Mouse (Mus musculus): ENCODE data around the gene Iqschfp.

The Iqschfp gene

DNA sequence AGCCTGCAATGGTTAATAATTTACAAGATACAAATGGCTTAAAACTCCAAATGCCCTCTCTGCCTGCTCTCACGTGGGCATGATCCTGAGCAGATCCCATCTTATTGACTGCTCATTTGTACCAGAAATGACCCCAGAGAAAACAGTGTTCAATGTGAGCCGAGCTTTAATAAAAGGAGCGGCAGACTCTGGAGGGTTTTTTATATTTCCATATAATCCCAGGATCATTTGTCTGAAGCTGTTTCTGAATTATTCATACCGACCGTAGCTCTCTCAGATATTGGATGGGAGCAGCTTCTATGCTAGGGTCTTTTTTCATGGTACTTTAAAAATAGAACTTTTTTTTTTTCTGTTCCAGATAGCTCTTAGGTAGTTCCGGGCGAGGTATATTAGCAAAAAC is 67.6 kb downstream of the Iqschfp start:
- no peak for DNase-seq

GRCm38 (mm10) chr3:67960133-67960532 is 68.1 kb downstream of the Iqschfp start:
- DNase-seq: no peak

DNA sequence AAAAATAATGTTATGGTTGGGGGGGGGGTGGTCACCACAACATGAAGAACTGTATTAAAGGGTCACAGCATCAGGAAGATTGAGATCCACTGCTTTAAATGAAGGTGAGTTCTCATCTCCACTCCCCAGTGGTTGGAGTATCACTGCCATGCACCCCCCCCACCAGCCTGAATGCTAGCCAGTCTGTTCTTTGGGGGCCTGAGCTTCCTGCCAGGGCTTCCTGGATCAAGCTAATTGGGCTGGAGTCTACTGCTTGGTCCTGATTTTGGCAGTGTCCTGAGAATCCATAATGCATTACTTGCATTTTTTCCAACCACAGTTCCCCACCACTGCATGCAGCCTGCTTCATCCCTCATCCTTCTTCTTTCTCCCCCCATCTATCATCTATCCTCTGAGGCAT is 68.7 kb downstream of the Iqschfp start:
- no peak for DNase-seq

- DNase-seq: no peak
Observed at GRCm38 (mm10) chr3:67961934-67962639, 70.1 kb downstream of the Iqschfp start.

DNA sequence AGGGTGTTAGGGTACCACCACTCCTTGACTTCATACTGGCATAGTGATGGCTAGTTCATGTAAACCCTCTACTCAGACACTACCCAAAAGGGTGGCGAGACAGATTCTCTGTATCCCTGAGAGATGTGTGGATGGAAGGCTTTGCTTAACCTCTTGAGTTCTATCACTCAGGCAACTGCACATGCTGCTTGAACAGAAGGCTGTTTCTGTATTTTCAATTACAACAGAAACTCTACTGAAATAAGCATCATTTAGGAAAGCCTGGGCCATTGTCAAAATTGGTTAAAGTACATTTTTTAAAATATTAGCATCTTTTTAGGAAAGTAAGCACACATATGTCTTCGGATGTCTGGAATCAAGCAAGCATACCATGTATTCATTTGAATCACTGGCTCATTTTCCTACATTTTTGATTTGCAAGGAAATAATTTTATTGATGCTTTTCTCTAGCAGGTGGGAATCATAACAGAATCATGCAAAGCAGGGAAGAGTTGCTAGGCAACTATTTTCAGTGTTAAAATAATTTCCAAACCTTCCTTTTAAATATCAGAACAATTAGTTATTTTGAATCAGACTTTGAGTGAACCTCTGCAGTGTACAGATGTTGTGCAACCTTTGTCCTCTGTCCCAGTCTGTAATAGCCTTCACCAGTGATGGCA is 82.4 kb downstream of the Iqschfp start:
- no peak for DNase-seq

- no peak for DNase-seq
Observed at GRCm38 (mm10) chr3:67980006-67980405, 88.0 kb downstream of the Iqschfp start.

- DNase-seq: no peak
Observed at GRCm38 (mm10) chr3:67983329-67983728, 91.3 kb downstream of the Iqschfp start.

DNA sequence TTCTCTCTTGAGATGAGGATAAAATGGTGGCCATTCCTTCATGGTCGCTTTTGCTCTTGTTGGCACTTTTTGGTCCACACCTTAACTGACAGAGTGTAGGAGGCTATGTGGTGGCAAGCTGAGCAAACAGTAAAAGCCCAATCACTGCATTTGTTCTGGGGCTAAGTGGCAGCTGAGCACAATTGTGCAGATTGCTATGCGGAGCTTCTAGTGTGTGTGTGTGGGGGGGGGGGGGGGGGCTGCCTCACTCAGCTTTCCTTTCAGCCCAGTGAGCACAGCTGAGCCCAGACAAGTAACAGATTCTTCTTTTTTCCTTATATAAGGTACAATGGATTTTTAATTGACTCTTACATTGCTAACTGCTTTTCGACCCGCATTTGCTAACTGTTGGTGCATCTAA is 110.4 kb downstream of the Iqschfp start:
- no peak for DNase-seq

- no peak for DNase-seq
Observed at GRCm38 (mm10) chr3:68012342-68012741, 120.3 kb downstream of the Iqschfp start.

- no peak for DNase-seq
Observed at GRCm38 (mm10) chr3:68015786-68016185, 123.8 kb downstream of the Iqschfp start.

- no peak for DNase-seq
Observed at GRCm38 (mm10) chr3:68019401-68019800, 127.4 kb downstream of the Iqschfp start.

DNA sequence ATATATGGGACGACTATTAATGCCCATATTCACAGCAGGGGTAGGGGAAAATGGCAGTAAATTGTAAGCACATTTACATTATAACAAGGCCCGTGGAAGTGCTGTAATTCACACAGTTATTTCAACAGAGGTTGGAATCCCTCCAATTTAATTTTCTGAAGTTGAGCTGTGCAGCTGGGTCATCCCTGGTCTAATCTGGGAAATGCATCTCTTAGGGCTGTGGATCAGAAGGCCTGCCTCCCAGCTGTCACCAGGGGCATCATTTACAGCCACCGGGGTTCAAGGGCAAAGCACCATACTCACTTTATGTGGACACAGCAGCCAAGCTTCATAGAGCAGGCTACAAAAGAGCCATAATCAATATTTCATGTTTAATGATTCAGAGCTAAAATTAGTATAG is 144.1 kb downstream of the Iqschfp start:
- no peak for DNase-seq

- DNase-seq: no peak
Observed at GRCm38 (mm10) chr3:68042951-68043350, 150.9 kb downstream of the Iqschfp start.

DNA sequence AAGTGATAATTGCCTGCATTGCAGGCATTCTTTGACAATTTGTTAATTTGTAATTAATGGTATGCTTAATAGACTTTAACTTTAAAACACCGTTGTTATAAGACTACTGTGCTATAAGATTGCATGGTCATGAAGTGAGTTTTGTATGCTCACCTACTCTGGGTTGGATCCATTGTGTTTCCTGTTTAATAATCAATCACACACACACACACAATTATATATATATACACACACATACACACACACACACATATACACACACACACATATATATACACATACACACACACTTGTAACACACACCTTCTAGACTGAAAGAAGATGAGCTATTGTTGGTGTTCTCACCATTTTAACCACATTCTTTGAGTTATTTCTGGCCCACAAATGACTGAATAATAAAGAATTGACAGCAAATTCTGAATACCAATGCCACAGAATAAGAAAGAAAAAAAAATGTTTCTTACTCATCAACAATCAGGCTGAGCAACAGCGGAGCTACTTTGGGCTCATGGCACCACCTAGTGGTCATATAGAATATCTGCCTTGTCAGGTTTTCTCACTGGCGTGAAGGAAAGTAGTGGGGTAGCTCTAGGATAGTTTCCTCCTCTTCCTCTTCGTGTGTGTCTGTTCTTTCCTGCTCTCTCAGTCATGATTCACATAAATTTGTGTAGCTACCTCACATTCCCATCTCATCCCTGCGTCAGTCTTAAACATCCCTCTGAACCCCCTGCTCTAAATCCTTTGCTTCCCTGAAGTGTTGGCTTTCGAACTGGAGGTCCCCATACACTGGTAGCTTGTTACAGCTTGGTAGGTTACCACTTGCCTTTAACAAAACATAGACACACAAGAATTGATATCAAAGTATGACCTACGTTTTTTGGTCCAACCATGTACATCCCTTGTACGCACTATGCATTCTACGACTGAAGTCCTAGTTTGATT is 153.7 kb downstream of the Iqschfp start:
- no peak for DNase-seq

GRCm38 (mm10) chr3:68053538-68053937 is 161.5 kb downstream of the Iqschfp start:
- DNase-seq: no peak

- DNase-seq: no peak
Observed at GRCm38 (mm10) chr3:68055071-68055470, 163.0 kb downstream of the Iqschfp start.

DNA sequence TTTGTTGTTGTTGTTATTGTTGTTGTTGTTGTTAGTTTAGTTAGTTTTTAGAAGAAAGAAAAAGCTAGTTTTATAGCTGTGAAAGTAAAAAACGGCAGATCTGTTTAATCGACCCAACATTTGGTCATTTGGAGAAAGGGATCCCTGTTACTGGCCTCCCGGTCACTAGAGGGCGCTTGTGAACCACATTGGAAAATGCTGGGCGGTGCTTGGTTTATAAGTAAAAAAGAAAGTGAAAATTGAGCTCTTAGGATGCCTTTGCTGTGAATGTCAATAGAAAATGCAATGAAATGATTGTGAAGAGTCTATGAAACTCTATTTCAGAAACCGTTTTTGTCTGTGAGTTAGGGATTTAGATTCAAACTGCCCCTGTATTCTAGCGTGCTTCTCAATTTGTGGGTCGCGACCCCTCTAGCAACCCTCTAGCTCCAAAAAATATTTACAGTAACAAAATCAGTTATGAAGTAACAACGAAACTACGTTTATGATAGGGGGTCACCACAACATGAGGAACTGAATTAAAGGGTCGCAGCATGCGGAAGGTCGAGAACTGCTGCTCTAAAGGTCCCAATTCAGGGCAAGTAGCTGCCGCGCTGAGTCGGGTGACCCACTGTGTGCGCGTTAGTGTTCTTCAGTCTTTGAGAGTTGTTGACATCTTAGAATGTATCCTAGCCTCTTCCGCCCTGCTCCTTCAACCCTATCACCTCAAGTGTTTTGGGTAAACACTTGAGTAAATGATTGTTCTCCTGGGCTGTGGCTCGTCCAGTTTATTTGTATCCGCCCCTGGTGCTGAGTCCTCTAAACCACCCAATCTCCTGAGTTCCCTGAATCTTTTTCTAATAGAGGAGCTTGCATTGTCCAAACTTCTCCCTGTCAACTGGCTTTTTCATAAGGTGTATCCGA is 164.6 kb downstream of the Iqschfp start:
- DNase-seq: peak; percentile 17 to 44

- no peak for DNase-seq
Observed at GRCm38 (mm10) chr3:68059162-68059800, 167.2 kb downstream of the Iqschfp start.

- DNase-seq: no peak
Observed at GRCm38 (mm10) chr3:68064731-68065130, 172.7 kb downstream of the Iqschfp start, which contains the start of gene Schip1. Gene Schip1 (plus strand): TSS chr3:68064802.

DNA sequence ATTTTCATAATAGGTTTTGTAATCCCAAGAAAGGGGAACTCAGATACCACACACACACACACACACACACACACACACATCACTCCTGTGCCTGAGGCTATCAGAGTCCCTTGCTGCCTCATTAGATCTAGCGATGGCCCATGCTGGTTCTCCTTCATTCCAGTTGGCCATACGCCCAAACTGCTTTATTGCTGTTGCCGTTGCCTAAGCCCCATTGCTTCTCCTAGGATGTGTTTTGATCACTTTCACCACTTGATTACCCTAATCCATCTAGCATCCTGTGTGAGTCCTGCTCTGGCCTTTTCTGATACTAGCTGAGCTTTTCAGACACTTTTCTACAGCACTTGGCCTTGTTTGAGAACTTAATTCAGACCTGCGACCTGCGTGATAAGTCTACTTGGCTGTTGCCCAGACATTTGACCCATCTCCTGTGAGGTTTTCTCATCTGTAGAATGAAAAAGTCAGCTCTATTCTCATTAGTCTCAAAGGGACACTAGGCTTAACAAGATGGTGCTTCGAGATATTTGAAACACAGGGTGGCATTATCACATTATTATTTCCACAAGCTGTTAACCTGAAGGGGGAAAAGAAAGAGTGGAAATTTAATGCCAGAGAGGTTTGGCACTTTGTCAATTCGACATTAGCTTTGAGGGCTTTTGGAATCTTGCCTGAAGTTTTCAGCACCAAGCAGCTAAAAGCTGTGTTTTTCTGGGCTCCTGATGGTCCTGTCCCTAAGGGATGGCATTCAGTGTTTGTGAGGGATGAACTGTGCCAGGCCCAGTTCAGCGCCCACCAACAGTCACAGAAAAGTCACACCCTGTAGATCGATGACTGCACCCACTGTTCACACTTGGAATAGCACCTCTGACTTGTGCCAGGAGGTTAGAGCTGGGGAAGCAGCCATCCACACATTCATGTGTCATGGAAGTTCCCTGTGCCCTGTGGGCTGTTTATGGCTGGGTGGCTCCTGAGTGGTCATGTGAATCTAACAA is 179.7 kb downstream of the Iqschfp start:
- no peak for DNase-seq
